ENCODE assay signal across 1 mouse cellular context in the genomic region with DNA sequence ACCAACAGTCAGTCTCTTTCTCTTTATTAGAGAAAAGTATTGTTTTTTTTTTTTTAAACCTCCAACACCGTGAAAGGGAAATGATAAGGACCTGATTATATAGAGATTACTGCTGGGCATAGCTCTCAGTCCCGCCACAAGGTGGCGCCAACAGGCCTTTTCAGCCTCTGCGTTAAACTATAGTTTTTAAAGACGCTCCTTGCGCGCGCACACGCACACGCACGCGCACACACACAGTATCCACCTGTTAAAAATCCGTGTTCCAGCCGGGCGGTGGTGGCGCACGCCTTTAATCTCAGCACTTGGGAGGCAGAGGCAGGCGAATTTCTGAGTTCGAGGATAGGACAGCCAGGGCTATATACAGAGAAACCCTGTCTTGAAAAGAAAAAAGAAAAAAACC.
TF ChIP-seq lines count a peak whose summit lies in the region.

No protein-coding gene starts in this region.

TF ChIP-seq in CH12.LX, 34 proteins besides CTCF, POLR2A, EP300 and RAD21:
- no peak for TF ChIP-seq JUND (conservative IDR thresholded peaks at IDR 0.05; ENCODE audit: low read depth, low read length)
- TF ChIP-seq ZMIZ1 (IDR thresholded peaks at IDR 0.05; ENCODE audit: low read depth, low read length): no peak
- TF ChIP-seq USF2 (conservative IDR thresholded peaks at IDR 0.05; ENCODE audit: low read depth, low read length): no peak
- no peak for TF ChIP-seq MXI1 (IDR thresholded peaks at IDR 0.05; ENCODE audit: low read depth, low read length)
- TF ChIP-seq HCFC1 (IDR thresholded peaks at IDR 0.05; ENCODE audit: low read depth, low read length): no peak
- TF ChIP-seq SMC3 (IDR thresholded peaks at IDR 0.05; ENCODE audit: low read depth, low read length): peak; percentile 86
- TF ChIP-seq MEF2A (IDR thresholded peaks at IDR 0.05; ENCODE audit: borderline replicate concordance, low read depth, low read length): no peak
- peak; percentile 78 for TF ChIP-seq NRF1 (IDR thresholded peaks at IDR 0.05; ENCODE audit: low read depth, low read length)
- TF ChIP-seq USF1 (IDR thresholded peaks at IDR 0.05; ENCODE audit: low read depth, low read length): no peak
- no peak for TF ChIP-seq ZKSCAN1 (IDR thresholded peaks at IDR 0.05; ENCODE audit: borderline replicate concordance, low read depth, low read length)
- no peak for TF ChIP-seq JUN (IDR thresholded peaks at IDR 0.05; ENCODE audit: insufficient read depth, low read depth, low read length)
- TF ChIP-seq ZC3H11A (IDR thresholded peaks at IDR 0.05; ENCODE audit: low read depth, low read length): peak; percentile 52
- no peak for TF ChIP-seq RCOR1 (conservative IDR thresholded peaks at IDR 0.05; ENCODE audit: low read depth, low read length)
- no peak for TF ChIP-seq MAX (IDR thresholded peaks at IDR 0.05; ENCODE audit: low read length)
